Mouse (Mus musculus) layer of hippocampus, adult 9-11 months (tissue): ENCODE results near the gene Olfr1480.

Source experiments
- DNase-seq: peaks from one replicate; pipeline ENCODE4 v3.0.0; 2022

The Olfr1480 gene

DNA sequence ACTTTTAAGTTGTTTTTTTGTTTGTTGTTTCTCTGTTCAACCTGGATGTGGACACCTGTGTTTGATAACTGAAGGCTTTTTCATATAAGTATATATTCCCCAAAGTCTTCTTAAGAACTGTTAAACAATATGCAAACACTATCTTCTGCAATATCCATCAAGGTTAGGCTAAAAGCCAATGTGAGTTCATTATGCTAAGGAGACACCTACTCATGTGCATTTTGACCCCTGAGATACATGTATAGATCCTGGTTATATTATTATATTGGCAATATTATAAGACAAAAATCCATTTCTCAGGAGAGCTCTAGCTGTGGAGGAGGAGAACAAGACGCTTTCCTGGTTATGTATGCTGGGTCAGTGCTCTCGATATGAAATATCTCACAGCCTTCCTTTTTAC is at the start of gene Olfr1480:
Olfr1480 (plus strand) TSS at position 301 of the 400 bp plus-strand sequence.
- no peak for DNase-seq

- no peak for DNase-seq
These were observed 47.6 kb upstream of the Olfr1480 start, which contains the start of gene Olfr1475 for GRCm38 (mm10) chr19:13480096-13480495. Gene Olfr1475 (minus strand): TSS chr19:13480196.

- no peak for DNase-seq
These were observed 27.5 kb upstream of the Olfr1480 start, which contains the start of gene Olfr1477 for GRCm38 (mm10) chr19:13500246-13500645. Gene Olfr1477 (plus strand): TSS chr19:13500546.
